Mouse (Mus musculus) embryonic fibroblast, embryonic 13.5 days (primary cell): ENCODE measurements at regions not wholly inside any gene's neighbourhood (a gene's known extent, or its start where the extent isn't known, plus 50 kb on each side); places are given as distances from the start of the nearest gene placed in this dataset.

Source experiments
- H3K27ac ChIP-seq: 2 replicates; pipeline ENCODE4 v1.5.1; 2012; ENCODE audit warnings: low read length, control low read depth, inconsistent platforms; ENCODE audit not compliant: insufficient read depth
- H3K4me1 ChIP-seq: 2 replicates; pipeline ENCODE4 v1.6.1; 2011; ENCODE audit warnings: low read length; ENCODE audit not compliant: control insufficient read depth, insufficient read depth
- H3K4me3 ChIP-seq: 2 replicates; pipeline ENCODE4 v1.5.1; 2011; ENCODE audit warnings: mild to moderate bottlenecking, control low read depth, low read length; ENCODE audit not compliant: insufficient read depth
- CTCF ChIP-seq: IDR thresholded peaks from 2 replicates; pipeline ENCODE4 v1.5.1; 2011; ENCODE audit warnings: mild to moderate bottlenecking, control low read depth, low read length, moderate library complexity, borderline replicate concordance; ENCODE audit not compliant: insufficient read depth
- POLR2A ChIP-seq: IDR thresholded peaks from 2 replicates; pipeline ENCODE4 v1.6.1; 2011; ENCODE audit warnings: low read depth, mild to moderate bottlenecking, control low read depth, low read length, moderate library complexity

DNA sequence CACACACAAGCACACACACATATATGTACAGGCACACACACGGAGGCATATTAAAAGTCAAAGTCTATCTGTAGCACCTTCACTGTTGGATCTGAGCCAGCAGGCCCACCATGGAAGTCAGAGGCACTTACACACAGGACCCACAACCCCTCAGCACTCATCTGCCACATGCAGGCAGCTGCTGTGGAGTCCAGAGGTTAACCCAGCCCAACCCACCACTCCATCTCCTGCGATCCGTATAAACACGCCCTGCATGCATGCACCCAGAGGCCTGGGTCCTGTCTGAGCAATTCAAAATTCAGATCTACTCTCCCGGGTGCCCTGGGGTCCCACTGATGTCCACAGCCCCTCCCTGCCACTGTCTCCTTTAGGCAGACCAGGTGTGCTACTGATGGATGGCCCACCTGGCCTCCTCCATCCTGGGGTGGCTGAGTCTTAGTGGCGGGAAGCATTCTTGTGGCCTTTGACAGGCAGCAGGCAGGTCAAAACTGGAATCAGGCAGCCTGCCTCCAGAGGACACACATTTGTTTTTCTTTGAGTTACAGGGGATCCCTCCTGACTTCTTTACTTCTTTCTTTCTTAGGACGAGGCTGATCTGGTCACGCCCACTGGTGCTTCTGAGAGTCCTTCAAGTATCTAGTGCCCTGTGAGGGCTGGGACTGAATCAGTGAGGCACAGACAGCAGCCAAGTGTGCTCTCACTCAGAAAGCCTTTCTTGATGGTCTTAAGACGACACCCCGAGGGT lies 144.7 kb downstream of the Bcl11b start:
- Histone ChIP-seq H3K4me3 (no peak overlapping the region), H3K27ac (no peak overlapping the region), H3K4me1 (no peaks in the 10 kb centered on the region; the same call in 1 of the 2 replicates)
- TF ChIP-seq CTCF (no peak), POLR2A (no peak)

GRCm38 (mm10) chr12:107859750-107860149 lies 143.7 kb downstream of the Bcl11b start:
- H3K4me3 ChIP-seq: no peak overlapping the region
- H3K4me1 ChIP-seq: no peaks in the 10 kb centered on the region; the same call in 1 of the 2 replicates
- TF ChIP-seq POLR2A: no peak
- no peak for TF ChIP-seq CTCF
- H3K27ac ChIP-seq: no peak overlapping the region

DNA sequence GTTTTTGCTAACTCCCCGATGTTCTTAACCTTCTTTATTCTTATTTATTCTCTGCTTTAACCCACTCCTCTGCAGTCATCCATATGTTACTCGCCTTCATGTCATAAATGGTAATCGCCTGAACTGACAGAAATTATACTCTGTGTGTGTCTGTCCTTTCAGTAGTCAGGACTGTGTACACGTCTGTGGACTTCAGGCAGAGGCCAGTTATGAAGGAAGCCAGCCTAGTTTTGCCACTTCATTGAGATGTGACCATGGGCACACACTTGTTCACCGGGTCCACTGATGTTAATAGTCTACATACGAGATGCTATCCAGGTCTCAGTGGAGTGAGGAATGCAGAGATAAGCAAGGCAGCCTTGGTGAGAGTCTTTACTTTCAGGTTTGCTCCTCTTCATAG lies 143.0 kb downstream of the Bcl11b start:
- Histone ChIP-seq H3K4me3 (no peak overlapping the region), H3K4me1 (no peaks in the 10 kb centered on the region; the same call in 1 of the 2 replicates), H3K27ac (no peak overlapping the region)
- TF ChIP-seq CTCF (no peak), POLR2A (no peak)
